Mouse (Mus musculus): ENCODE measurements at regions not wholly inside any gene's neighbourhood (a gene's known extent, or its start where the extent isn't known, plus 50 kb on each side); places are given as distances from the start of the nearest gene placed in this dataset.
"Not testable (repeated sequence)": the region's sequence is repeated elsewhere in the genome, so short reads cannot be mapped to it uniquely, and the experiment has no call there.

DNA sequence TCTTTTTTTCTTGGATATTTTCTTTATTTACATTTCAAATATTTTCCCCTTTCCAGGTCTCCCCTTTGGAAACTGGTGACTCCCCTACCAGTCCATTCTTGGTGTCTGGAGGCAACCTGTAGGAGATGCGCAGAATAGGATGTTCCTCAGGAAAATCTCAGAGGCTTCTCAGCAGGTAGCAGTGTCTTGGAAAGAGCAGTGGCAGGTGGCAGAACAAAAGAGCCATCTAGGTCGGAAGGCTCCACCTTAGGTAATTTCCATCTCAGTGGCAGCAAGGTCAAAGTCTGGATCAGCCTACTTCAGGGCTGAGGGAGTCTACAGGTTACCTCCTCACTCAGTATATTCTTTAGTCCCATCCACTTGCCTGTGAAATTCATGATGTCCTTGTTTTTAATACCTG, 409.5 kb upstream of the Gm28269 start:
- not testable (repeated sequence) for TF ChIP-seq POLR2A (IDR thresholded peaks at IDR 0.05; ENCODE audit: insufficient read depth, low read length); CTCF (IDR thresholded peaks at IDR 0.05; ENCODE audit: low read depth, low read length)
- peak; percentile 91 for TF ChIP-seq EP300 (IDR thresholded peaks at IDR 0.05; ENCODE audit: insufficient read depth, low read depth, low read length)
